Mouse (Mus musculus) ovary, adult 2 months (tissue): ENCODE data around the gene Gm8159. TPM values are rescaled to one million over a fixed set of nuclear protein-coding genes. Genes with fewer than 3 reads are reported as not detected.

ENCODE experiments used
- polyA plus RNA-seq: library from polyadenylated mRNA; depleted of rRNA; stranded (reverse); fragments of >200 nt; gene quantifications from 2 replicates; pipeline ENCODE4 v1.2.3, GENCODE M21; 2012; rRNA removed

The Gm8159 gene
- not detected in 2 replicates for polyA plus RNA-seq

DNA sequence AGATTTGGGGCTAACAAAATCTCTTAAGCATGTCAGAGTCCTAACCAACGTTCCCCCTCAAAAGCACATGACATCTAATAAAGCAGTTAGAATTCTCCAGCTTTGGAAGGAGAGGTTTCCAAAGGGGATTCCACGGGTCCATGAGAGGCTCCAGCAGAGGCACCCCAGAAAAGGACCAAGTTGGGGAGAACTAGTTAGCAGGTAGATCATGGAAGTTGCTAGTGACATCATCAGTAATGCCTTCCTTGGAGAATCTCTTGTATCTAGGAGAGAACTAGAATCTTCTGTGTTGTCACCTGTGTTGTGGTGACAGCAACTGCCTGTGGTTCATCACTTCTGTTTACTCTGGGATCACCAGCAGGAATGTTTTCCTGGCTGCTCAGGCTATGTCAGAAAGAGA is at the start of gene Gm8159:
Gene Gm8159 (plus strand): TSS at position 301 of the 400 bp plus-strand sequence.

DNA sequence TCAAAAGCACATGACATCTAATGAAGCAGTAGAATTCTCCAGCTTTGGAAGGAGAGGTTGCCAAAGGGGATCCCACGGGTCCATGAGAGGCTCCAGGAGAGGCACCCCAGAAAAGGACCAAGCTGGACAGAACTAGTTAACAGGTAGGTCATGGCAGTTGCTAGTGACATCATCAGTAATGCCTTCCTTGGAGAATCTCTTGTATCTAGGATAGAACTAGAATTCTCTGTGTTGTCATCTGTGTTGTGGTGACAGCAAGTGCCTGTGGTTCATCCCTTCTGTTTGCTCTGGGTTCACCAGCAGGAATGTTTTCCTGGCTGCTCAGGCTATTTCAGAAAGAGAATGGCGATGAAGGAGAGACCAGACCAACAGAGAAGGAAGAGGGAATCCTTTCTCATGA is 31.7 kb downstream of the Gm8159 start, which contains the start of gene Gm3239:
Gene Gm3239 (plus strand): TSS at position 301 of the 400 bp plus-strand sequence.

Other genes with a start within 250 kb of the Gm8159 start
- not detected in 2 replicates for gene Gm3159, start 234.8 kb upstream of the Gm8159 start, polyA plus RNA-seq
- gene Gm3164, start 216.9 kb upstream of the Gm8159 start, polyA plus RNA-seq: 0.08 TPM in 1 of 2 replicates, not detected in the other
- not detected in 2 replicates for gene Gm3173, start 201.4 kb upstream of the Gm8159 start, polyA plus RNA-seq
- gene Gm3182, start 150.6 kb upstream of the Gm8159 start, polyA plus RNA-seq: not detected in 2 replicates
- not detected in 2 replicates for gene Gm3047, start 76.9 kb upstream of the Gm8159 start, polyA plus RNA-seq
- not detected in 2 replicates for gene Gm3239, start 31.8 kb downstream of the Gm8159 start, polyA plus RNA-seq
- gene Gm7876, start 76.9 kb downstream of the Gm8159 start, polyA plus RNA-seq: not detected in 2 replicates
- 0.07 and 0.12 TPM in 2 replicates for gene Gm3252, start 94.4 kb downstream of the Gm8159 start, polyA plus RNA-seq
- not detected in 2 replicates for gene Gm9602, start 144.0 kb downstream of the Gm8159 start, polyA plus RNA-seq
- gene Gm3269, start 205.8 kb downstream of the Gm8159 start, polyA plus RNA-seq: not detected in 2 replicates
- not detected in 2 replicates for gene Gm3264, start 223.2 kb downstream of the Gm8159 start, polyA plus RNA-seq